Mouse (Mus musculus): ENCODE results near the gene Crhbp. TPM values are rescaled to one million over a fixed set of nuclear protein-coding genes. Genes with fewer than 3 reads are reported as not detected.
A peak's percentile ranks its signal among the peaks of the same experiment; 100 is the strongest.

Crhbp gene
- polyA plus RNA-seq (2015; fragmentation: Nextera tagmentation; extraction: Ambion mirVana), result 0.11 and 0.25 TPM in 2 replicates

- H3K9me3 ChIP-seq, result no peaks in the 10 kb centered on the region
- H3K4me1 ChIP-seq, result peaks cover 14% of the 10 kb centered on the region
- peak within 1 kb of the TSS; percentile 77 for H3K4me2 ChIP-seq
- ATAC-seq (ENCODE audit: insufficient number of reproducible peaks, insufficient read depth, low FRiP score, low TSS enrichment, low read depth), result no peak
- peak within 1 kb of the TSS; percentile 49 for H3K9ac ChIP-seq
- peaks cover 55% of the 10 kb centered on the region for H3K27me3 ChIP-seq
- no peak within 1 kb of the TSS for H3K27ac ChIP-seq
- H3K36me3 ChIP-seq, result no peaks in the 10 kb centered on the region
- WGBS, result 66% methylated on average over 11 of the region's 11 CpGs
- peak within 1 kb of the TSS; percentile 43 for H3K4me3 ChIP-seq
Observed at GRCm38 (mm10) chr13:95444824-95445223, at the start of gene Crhbp. Crhbp (minus strand) TSS chr13:95444924.

DNA sequence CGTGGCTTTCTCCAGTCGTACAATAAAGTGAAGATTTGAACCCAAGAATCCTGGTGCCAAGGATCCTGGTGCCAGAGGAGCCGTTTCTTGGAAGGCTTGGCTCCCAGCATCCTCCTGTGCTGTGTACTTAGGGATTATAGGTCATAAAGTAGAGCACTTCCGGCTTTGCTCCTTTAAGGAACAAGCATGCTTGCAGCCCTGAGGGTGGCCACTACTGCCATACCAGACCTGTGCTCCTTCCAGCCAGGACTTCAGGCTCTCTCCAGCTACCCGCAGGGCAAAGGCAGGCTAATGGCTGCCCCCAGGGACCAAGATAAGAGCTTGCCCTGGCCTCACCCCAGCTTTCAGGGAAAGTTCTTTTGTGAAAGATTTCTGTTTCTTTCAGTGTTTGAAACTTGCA lies 48.6 kb upstream of the Crhbp start:
- Histone ChIP-seq H3K9ac (no peak overlapping the region), H3K4me3 (no peak overlapping the region), H3K4me2 (no peak overlapping the region), H3K36me3 (no peaks in the 10 kb centered on the region), H3K27ac (no peak overlapping the region), H3K4me1 (0 out of 2 replicates have a peak, but pooled peaks cover 2% of the 10 kb centered on the region), H3K27me3 (no peaks in the 10 kb centered on the region), H3K9me3 (no peaks in the 10 kb centered on the region)
- 54% methylated on average over 5 of the region's 5 CpGs for WGBS
- no peak for ATAC-seq (ENCODE audit: insufficient number of reproducible peaks, insufficient read depth, low FRiP score, low TSS enrichment, low read depth)

- Histone ChIP-seq H3K27me3 (no peaks in the 10 kb centered on the region), H3K4me3 (no peak overlapping the region), H3K9me3 (no peaks in the 10 kb centered on the region), H3K27ac (no peak overlapping the region), H3K9ac (no peak overlapping the region), H3K4me2 (no peak overlapping the region), H3K4me1 (0 out of 2 replicates have a peak, but pooled peaks cover 2% of the 10 kb centered on the region), H3K36me3 (no peaks in the 10 kb centered on the region)
- no peak for ATAC-seq (ENCODE audit: insufficient number of reproducible peaks, insufficient read depth, low FRiP score, low TSS enrichment, low read depth)
- 73% methylated on average over 11 of the region's 11 CpGs for WGBS
Observed at GRCm38 (mm10) chr13:95491327-95491726, 46.6 kb upstream of the Crhbp start.

GRCm38 (mm10) chr13:95484664-95485063 lies 39.9 kb upstream of the Crhbp start:
- Histone ChIP-seq H3K27ac (0 out of 2 replicates have a peak overlapping the region, but pooled peaks have one; percentile 19), H3K9me3 (no peaks in the 10 kb centered on the region), H3K4me3 (no peak overlapping the region), H3K4me2 (no peak overlapping the region), H3K27me3 (0 out of 2 replicates have a peak, but pooled peaks cover 5% of the 10 kb centered on the region), H3K9ac (no peak overlapping the region), H3K36me3 (no peaks in the 10 kb centered on the region), H3K4me1 (peaks cover 4% of the 10 kb centered on the region; the same call in 1 of the 2 replicates)
- 23% methylated on average over 5 of the region's 5 CpGs for WGBS
- ATAC-seq (ENCODE audit: insufficient number of reproducible peaks, insufficient read depth, low FRiP score, low TSS enrichment, low read depth), result no peak

- Histone ChIP-seq H3K4me2 (no peak overlapping the region), H3K36me3 (no peaks in the 10 kb centered on the region), H3K27me3 (0 out of 2 replicates have a peak, but pooled peaks cover 5% of the 10 kb centered on the region), H3K4me3 (no peak overlapping the region), H3K9me3 (no peaks in the 10 kb centered on the region), H3K27ac (no peak overlapping the region), H3K4me1 (peaks cover 4% of the 10 kb centered on the region; the same call in 1 of the 2 replicates), H3K9ac (no peak overlapping the region)
- no peak for ATAC-seq (ENCODE audit: insufficient number of reproducible peaks, insufficient read depth, low FRiP score, low TSS enrichment, low read depth)
- WGBS, result 15% methylated on average over 4 of the region's 4 CpGs
Observed at GRCm38 (mm10) chr13:95481428-95481827, 36.7 kb upstream of the Crhbp start.

DNA sequence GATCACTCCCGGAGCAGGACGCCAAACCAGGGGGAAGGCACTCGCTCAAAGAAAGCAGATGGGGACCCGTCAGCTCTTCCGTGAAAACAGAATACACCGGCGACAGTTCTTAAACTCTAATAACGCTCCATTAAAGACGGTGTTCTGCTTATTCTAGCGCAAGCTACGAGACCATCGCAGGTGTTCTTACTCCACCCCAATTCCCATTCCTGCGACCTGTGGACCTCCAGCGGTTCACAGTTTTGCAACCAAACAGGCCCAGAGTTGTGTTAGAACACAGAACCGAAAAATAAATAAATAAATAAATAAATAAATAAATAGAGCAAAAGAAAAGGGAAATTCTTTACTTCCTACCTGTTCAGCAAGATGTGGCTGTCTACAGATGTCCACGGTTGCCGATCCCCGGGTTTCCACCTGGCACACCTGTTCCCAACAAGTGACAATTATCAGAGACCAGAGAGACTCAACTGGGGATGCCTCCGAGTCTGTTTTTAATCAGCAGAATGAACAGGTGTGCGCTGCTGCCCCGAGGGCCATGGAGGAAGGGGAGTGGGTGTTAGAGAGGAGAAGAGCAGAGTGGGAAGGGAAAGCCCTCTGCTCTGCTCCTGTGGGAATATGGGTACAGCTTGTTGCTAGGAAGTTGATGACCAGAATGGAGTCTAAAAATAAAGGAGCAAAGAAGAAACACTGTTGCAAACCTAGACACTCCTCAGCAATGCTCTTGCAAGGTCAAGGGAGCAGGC lies 34.1 kb upstream of the Crhbp start, which contains the start of gene S100z:
TSS of gene S100z (minus strand) at position 51 of the 743 bp plus-strand sequence.
- WGBS, result 85% methylated on average over 21 of the region's 21 CpGs
- Histone ChIP-seq H3K9ac (no peak within 1 kb of the TSS), H3K9me3 (no peaks in the 10 kb centered on the region), H3K4me3 (no peak within 1 kb of the TSS), H3K4me2 (no peak within 1 kb of the TSS), H3K36me3 (no peaks in the 10 kb centered on the region), H3K27me3 (0 out of 2 replicates have a peak, but pooled peaks cover 5% of the 10 kb centered on the region), H3K27ac (no peak within 1 kb of the TSS), H3K4me1 (no peaks in the 10 kb centered on the region)
- no peak for ATAC-seq (ENCODE audit: insufficient number of reproducible peaks, insufficient read depth, low FRiP score, low TSS enrichment, low read depth)

GRCm38 (mm10) chr13:95477173-95477572 lies 32.4 kb upstream of the Crhbp start:
- 88% methylated on average over 6 of the region's 6 CpGs for WGBS
- Histone ChIP-seq H3K9me3 (no peaks in the 10 kb centered on the region), H3K9ac (no peak overlapping the region), H3K27me3 (0 out of 2 replicates have a peak, but pooled peaks cover 5% of the 10 kb centered on the region), H3K4me2 (no peak overlapping the region), H3K4me1 (no peaks in the 10 kb centered on the region), H3K27ac (no peak overlapping the region), H3K4me3 (no peak overlapping the region), H3K36me3 (no peaks in the 10 kb centered on the region)
- ATAC-seq (ENCODE audit: insufficient number of reproducible peaks, insufficient read depth, low FRiP score, low TSS enrichment, low read depth), result no peak

DNA sequence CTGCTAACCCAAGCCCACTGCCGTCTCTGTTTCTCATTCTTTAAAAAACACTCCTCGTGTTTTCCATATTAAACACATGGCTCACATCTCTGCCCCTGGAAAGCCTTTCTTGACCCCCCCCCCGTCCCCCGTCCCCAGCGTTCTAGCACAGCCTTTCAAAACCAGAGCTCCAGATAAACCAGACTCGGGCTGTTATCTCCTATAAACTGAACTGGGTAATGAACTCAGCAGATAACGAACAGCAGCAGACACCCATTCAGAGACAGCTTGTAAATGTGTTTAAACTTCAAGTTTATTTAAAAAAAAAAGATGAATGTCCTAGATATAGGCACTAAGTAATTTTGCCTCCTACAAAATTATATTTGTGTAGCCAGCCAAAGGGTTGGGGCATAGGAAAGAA lies 30.4 kb upstream of the Crhbp start:
- Histone ChIP-seq H3K4me2 (no peak overlapping the region), H3K4me1 (no peaks in the 10 kb centered on the region), H3K27me3 (no peaks in the 10 kb centered on the region), H3K36me3 (no peaks in the 10 kb centered on the region), H3K9ac (no peak overlapping the region), H3K27ac (no peak overlapping the region), H3K9me3 (no peaks in the 10 kb centered on the region), H3K4me3 (no peak overlapping the region)
- no peak for ATAC-seq (ENCODE audit: insufficient number of reproducible peaks, insufficient read depth, low FRiP score, low TSS enrichment, low read depth)
- 57% methylated on average over 7 of the region's 7 CpGs for WGBS

GRCm38 (mm10) chr13:95474294-95474693 lies 29.6 kb upstream of the Crhbp start:
- Histone ChIP-seq H3K36me3 (no peaks in the 10 kb centered on the region), H3K27me3 (no peaks in the 10 kb centered on the region), H3K4me2 (no peak overlapping the region), H3K4me3 (no peak overlapping the region), H3K27ac (no peak overlapping the region), H3K4me1 (no peaks in the 10 kb centered on the region), H3K9me3 (no peaks in the 10 kb centered on the region), H3K9ac (no peak overlapping the region)
- no peak for ATAC-seq (ENCODE audit: insufficient number of reproducible peaks, insufficient read depth, low FRiP score, low TSS enrichment, low read depth)
- WGBS, result 82% methylated on average over 3 of the region's 3 CpGs

- Histone ChIP-seq H3K27ac (no peak overlapping the region), H3K36me3 (no peaks in the 10 kb centered on the region), H3K9ac (no peak overlapping the region), H3K4me1 (no peaks in the 10 kb centered on the region), H3K9me3 (no peaks in the 10 kb centered on the region), H3K4me3 (no peak overlapping the region), H3K4me2 (no peak overlapping the region), H3K27me3 (no peaks in the 10 kb centered on the region)
- no peak for ATAC-seq (ENCODE audit: insufficient number of reproducible peaks, insufficient read depth, low FRiP score, low TSS enrichment, low read depth)
- 80% methylated on average over 2 of the region's 2 CpGs for WGBS
Observed at GRCm38 (mm10) chr13:95470970-95471369, 26.2 kb upstream of the Crhbp start.

DNA sequence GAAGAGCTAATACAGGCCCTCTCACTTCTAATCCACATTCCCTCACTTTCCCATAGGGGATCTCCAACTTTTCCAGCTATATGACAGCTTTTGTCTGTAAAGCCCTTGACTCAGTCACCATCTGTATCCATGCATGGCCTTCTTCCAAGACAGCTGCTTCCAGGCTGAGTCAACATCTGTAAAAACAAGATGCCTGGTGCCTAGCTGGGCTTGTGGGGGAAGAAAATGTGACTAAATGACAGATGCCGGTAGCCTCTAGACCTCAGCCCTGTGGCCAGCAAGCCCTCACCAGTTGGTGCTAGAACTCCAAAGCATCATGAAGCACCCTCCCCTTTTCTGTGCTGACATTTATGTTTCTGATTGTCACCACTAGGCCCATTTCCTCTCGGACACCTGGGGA lies 6.8 kb upstream of the Crhbp start:
- H3K36me3 ChIP-seq, result no peaks in the 10 kb centered on the region
- no peak overlapping the region for H3K4me2 ChIP-seq
- peaks cover 5% of the 10 kb centered on the region for H3K27me3 ChIP-seq
- H3K4me1 ChIP-seq, result no peaks in the 10 kb centered on the region
- H3K9me3 ChIP-seq, result no peaks in the 10 kb centered on the region
- no peak for ATAC-seq (ENCODE audit: insufficient number of reproducible peaks, insufficient read depth, low FRiP score, low TSS enrichment, low read depth)
- 69% methylated on average over 2 of the region's 2 CpGs for WGBS
- H3K9ac ChIP-seq, result no peak overlapping the region
- no peak overlapping the region for H3K4me3 ChIP-seq
- H3K27ac ChIP-seq, result no peak overlapping the region

DNA sequence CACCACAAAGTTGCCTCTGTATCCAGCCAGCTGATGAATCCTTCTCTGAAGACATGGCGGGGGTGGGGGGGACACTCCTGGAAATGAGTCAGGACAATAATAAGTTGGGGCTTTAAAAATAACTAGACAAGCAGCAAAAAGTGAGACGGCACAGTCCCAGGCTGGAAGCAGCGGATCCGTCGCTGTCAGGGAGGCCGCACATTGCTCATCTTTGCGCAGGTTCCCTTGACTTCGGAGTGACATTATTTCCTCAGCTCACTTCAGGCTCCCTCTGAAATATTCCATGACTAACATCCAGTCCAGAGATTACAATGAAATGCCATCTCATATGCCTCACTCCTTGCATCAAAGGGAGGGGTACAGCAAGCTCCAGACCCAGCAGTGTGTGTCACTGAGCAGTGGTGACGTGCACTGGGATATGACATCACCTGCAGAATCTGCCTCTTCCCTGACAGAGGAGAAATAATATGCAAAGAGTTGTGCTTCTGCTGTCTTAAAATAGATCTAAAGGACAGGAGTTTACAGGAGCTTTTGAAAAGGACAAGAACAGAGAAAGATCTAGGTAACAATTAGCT lies 6.0 kb upstream of the Crhbp start:
- Histone ChIP-seq H3K4me1 (no peaks in the 10 kb centered on the region), H3K36me3 (no peaks in the 10 kb centered on the region), H3K27me3 (peaks cover 11% of the 10 kb centered on the region), H3K27ac (no peak overlapping the region), H3K4me3 (no peak overlapping the region), H3K4me2 (no peak overlapping the region), H3K9me3 (no peaks in the 10 kb centered on the region), H3K9ac (no peak overlapping the region)
- ATAC-seq (ENCODE audit: insufficient number of reproducible peaks, insufficient read depth, low FRiP score, low TSS enrichment, low read depth), result no peak
- WGBS, result 89% methylated on average over 9 of the region's 9 CpGs

All from embryonic facial prominence, embryonic 13.5 days (tissue).